Mouse (Mus musculus) hindbrain, embryonic 10.5 days (tissue): ENCODE results near the gene Jtb. TPM values are rescaled to one million over a fixed set of nuclear protein-coding genes. Genes with fewer than 3 reads are reported as not detected.

ENCODE experiments used
- polyA plus RNA-seq: library from polyadenylated mRNA; unstranded; fragments of >200 nt; fragmentation: Nextera tagmentation; extraction: Ambion mirVana; gene quantifications from 2 replicates; pipeline ENCODE4 v1.2.1, GENCODE M21; 2016

Jtb gene
- polyA plus RNA-seq, 1 experiment from 2014 or later, result 95.7 TPM

Other genes starting within 250 kb of the Jtb start
- 181 and 189 TPM in 2 replicates for gene Hax1, start 232.8 kb upstream of the Jtb start, polyA plus RNA-seq
- gene 4933434E20Rik, start 180.0 kb upstream of the Jtb start, polyA plus RNA-seq, result 219 and 222 TPM in 2 replicates
- 199 and 208 TPM in 2 replicates for gene Ubap2l, start 179.0 kb upstream of the Jtb start, polyA plus RNA-seq
- 541 and 592 TPM in 2 replicates for gene Tpm3, start 158.9 kb upstream of the Jtb start, polyA plus RNA-seq
- gene Nup210l, start 127.5 kb upstream of the Jtb start, polyA plus RNA-seq, result 0.50 and 0.56 TPM in 2 replicates
- gene Rps27, start 17.9 kb upstream of the Jtb start, polyA plus RNA-seq, result 1,066 and 1,137 TPM in 2 replicates
- 25.5 and 27.8 TPM in 2 replicates for gene Rab13, start 17.9 kb upstream of the Jtb start, polyA plus RNA-seq
- gene Creb3l4, start 11.9 kb downstream of the Jtb start, polyA plus RNA-seq, result 4.2 and 4.3 TPM in 2 replicates
- 62.5 and 65.3 TPM in 2 replicates for gene Slc39a1, start 16.6 kb downstream of the Jtb start, polyA plus RNA-seq
- gene Crtc2, start 22.6 kb downstream of the Jtb start, polyA plus RNA-seq, result 20.8 and 28.4 TPM in 2 replicates
- 5.7 and 7.1 TPM in 2 replicates for gene Dennd4b, start 33.6 kb downstream of the Jtb start, polyA plus RNA-seq
- gene Gatad2b, start 61.6 kb downstream of the Jtb start, polyA plus RNA-seq, result 15.3 and 17.9 TPM in 2 replicates
- 28.5 and 29.1 TPM in 2 replicates for gene Slc27a3, start 158.3 kb downstream of the Jtb start, polyA plus RNA-seq
- gene Ints3, start 202.0 kb downstream of the Jtb start, polyA plus RNA-seq, result 37.6 and 39.7 TPM in 2 replicates
- 3.0 TPM in 2 replicates for gene Npr1, start 234.3 kb downstream of the Jtb start, polyA plus RNA-seq
- 315 and 340 TPM in 2 replicates for gene Ilf2, start 244.5 kb downstream of the Jtb start, polyA plus RNA-seq